Mouse (Mus musculus): ENCODE results near the gene Megf6. TPM values are rescaled to one million over a fixed set of nuclear protein-coding genes. Genes with fewer than 3 reads are reported as not detected.

Gene Megf6
- polyA plus RNA-seq (2011; ENCODE audit: insufficient read length, low read depth, missing spikeins), result 2.3 and 22.7 TPM in 2 replicates

GRCm38 (mm10) chr4:154170506-154171150 is at the start of gene Megf6:
Gene Megf6, plus strand, starts transcription at chr4:154170730.
- Histone ChIP-seq H3K4me1 (ENCODE audit: control insufficient read depth, insufficient read depth, low read length) (no peaks in the 10 kb centered on the region), H3K27ac (ENCODE audit: insufficient read depth, low read length) (no peak within 1 kb of the TSS), H3K4me3 (ENCODE audit: insufficient read depth, low read length) (peak within 1 kb of the TSS; percentile 37)
- TF ChIP-seq CTCF (IDR thresholded peaks at IDR 0.05; ENCODE audit: borderline replicate concordance, insufficient read depth, low read length), result no peak
- TF ChIP-seq POLR2A (IDR thresholded peaks at IDR 0.05; ENCODE audit: low read depth, low read length), result no peak

DNA sequence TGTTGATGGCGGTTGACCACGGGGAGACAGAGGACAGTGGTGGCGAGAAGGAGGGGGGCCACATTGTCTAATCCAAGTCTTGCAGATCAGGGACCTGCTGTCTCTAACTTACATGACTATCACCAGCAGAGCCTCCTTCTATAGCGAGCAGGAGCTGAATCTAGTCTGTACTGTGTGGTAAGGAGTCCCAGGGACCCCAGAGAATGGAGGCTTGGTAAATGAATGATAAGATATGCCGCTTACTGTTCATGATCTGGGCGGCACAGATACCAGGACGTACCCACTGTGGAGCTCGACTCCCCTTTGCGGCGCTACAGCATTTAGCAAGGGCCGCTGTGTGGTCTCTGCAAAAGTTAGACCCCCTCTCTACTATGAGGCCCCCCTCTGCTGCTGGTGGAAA is 48.7 kb upstream of the Megf6 start:
- Histone ChIP-seq H3K4me3 (ENCODE audit: insufficient read depth, low read length) (no peak overlapping the region), H3K27ac (ENCODE audit: insufficient read depth, low read length) (no peak overlapping the region), H3K4me1 (ENCODE audit: control insufficient read depth, insufficient read depth, low read length) (no peaks in the 10 kb centered on the region)
- TF ChIP-seq CTCF (IDR thresholded peaks at IDR 0.05; ENCODE audit: borderline replicate concordance, insufficient read depth, low read length) (no peak), POLR2A (IDR thresholded peaks at IDR 0.05; ENCODE audit: low read depth, low read length) (no peak)

GRCm38 (mm10) chr4:154122374-154122773 is 48.2 kb upstream of the Megf6 start:
- TF ChIP-seq POLR2A (IDR thresholded peaks at IDR 0.05; ENCODE audit: low read depth, low read length), result no peak
- no peak for TF ChIP-seq CTCF (IDR thresholded peaks at IDR 0.05; ENCODE audit: borderline replicate concordance, insufficient read depth, low read length)
- Histone ChIP-seq H3K4me1 (ENCODE audit: control insufficient read depth, insufficient read depth, low read length) (no peaks in the 10 kb centered on the region), H3K27ac (ENCODE audit: insufficient read depth, low read length) (no peak overlapping the region), H3K4me3 (ENCODE audit: insufficient read depth, low read length) (no peak overlapping the region)

DNA sequence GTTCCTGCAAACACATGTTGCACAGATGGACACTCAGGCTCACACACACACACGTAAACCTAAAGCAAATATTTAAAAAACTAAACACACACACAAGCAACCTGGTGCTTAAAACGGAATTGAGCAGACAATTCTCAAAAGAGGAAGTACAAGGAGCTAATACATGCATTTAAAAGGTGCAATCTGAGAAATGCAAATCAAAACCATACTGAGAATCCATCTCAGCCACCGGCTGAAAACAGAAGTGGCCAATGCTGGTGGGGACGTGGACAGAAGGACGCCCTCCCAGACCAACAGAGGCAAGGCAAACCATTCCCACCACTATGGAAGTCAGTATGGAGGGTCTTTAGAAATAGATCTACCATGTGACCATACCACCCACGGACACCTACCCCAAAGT is 47.0 kb upstream of the Megf6 start:
- no peak for TF ChIP-seq CTCF (IDR thresholded peaks at IDR 0.05; ENCODE audit: borderline replicate concordance, insufficient read depth, low read length)
- TF ChIP-seq POLR2A (IDR thresholded peaks at IDR 0.05; ENCODE audit: low read depth, low read length), result no peak
- Histone ChIP-seq H3K27ac (ENCODE audit: insufficient read depth, low read length) (no peak overlapping the region), H3K4me1 (ENCODE audit: control insufficient read depth, insufficient read depth, low read length) (no peaks in the 10 kb centered on the region), H3K4me3 (ENCODE audit: insufficient read depth, low read length) (no peak overlapping the region)

- no peaks in the 10 kb centered on the region for H3K4me1 ChIP-seq (ENCODE audit: control insufficient read depth, insufficient read depth, low read length)
- no peak overlapping the region for H3K27ac ChIP-seq (ENCODE audit: insufficient read depth, low read length)
These were observed 45.3 kb upstream of the Megf6 start for GRCm38 (mm10) chr4:154125202-154125601.

GRCm38 (mm10) chr4:154127273-154127672 is 43.3 kb upstream of the Megf6 start:
- H3K4me1 ChIP-seq (ENCODE audit: control insufficient read depth, insufficient read depth, low read length), result no peaks in the 10 kb centered on the region
- H3K4me3 ChIP-seq (ENCODE audit: insufficient read depth, low read length), result no peak overlapping the region
- TF ChIP-seq CTCF (IDR thresholded peaks at IDR 0.05; ENCODE audit: borderline replicate concordance, insufficient read depth, low read length) (no peak), POLR2A (IDR thresholded peaks at IDR 0.05; ENCODE audit: low read depth, low read length) (no peak)
- H3K27ac ChIP-seq (ENCODE audit: insufficient read depth, low read length), result no peak overlapping the region

More at GRCm38 (mm10) chr4:154125202-154125601, 45.3 kb upstream of the Megf6 start:
- no peak overlapping the region for H3K4me3 ChIP-seq (ENCODE audit: insufficient read depth, low read length)
- TF ChIP-seq POLR2A (IDR thresholded peaks at IDR 0.05; ENCODE audit: low read depth, low read length) (no peak), CTCF (IDR thresholded peaks at IDR 0.05; ENCODE audit: borderline replicate concordance, insufficient read depth, low read length) (no peak)

- H3K4me3 ChIP-seq (ENCODE audit: insufficient read depth, low read length), result no peak overlapping the region
- TF ChIP-seq CTCF (IDR thresholded peaks at IDR 0.05; ENCODE audit: borderline replicate concordance, insufficient read depth, low read length) (no peak), POLR2A (IDR thresholded peaks at IDR 0.05; ENCODE audit: low read depth, low read length) (no peak)
- no peak overlapping the region for H3K27ac ChIP-seq (ENCODE audit: insufficient read depth, low read length)
- H3K4me1 ChIP-seq (ENCODE audit: control insufficient read depth, insufficient read depth, low read length), result no peaks in the 10 kb centered on the region
These were observed 40.6 kb upstream of the Megf6 start for GRCm38 (mm10) chr4:154129950-154130349.

GRCm38 (mm10) chr4:154131894-154132293 is 38.6 kb upstream of the Megf6 start:
- Histone ChIP-seq H3K27ac (ENCODE audit: insufficient read depth, low read length) (no peak overlapping the region), H3K4me1 (ENCODE audit: control insufficient read depth, insufficient read depth, low read length) (no peaks in the 10 kb centered on the region), H3K4me3 (ENCODE audit: insufficient read depth, low read length) (no peak overlapping the region)
- TF ChIP-seq CTCF (IDR thresholded peaks at IDR 0.05; ENCODE audit: borderline replicate concordance, insufficient read depth, low read length) (no peak), POLR2A (IDR thresholded peaks at IDR 0.05; ENCODE audit: low read depth, low read length) (no peak)

DNA sequence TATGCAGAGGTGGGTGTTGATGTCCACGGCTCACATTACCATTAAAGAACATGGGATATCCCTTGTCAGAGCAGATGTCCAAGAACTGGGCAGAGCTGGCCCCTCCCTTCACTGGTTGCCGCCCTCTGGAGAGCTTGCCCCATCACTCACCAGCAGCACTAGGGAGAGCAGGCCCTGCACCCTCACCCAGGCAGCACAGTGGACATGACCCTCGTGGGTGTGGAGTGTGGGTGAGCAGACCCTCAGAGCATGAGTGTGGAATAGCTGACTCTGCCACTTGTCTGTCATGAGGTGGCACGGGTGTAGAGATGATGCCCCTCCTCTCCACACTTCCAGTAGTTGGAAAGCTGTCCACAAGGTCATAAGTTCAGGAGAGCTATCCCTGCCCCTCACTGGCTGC is 35.7 kb upstream of the Megf6 start:
- no peaks in the 10 kb centered on the region for H3K4me1 ChIP-seq (ENCODE audit: control insufficient read depth, insufficient read depth, low read length)
- no peak for TF ChIP-seq CTCF (IDR thresholded peaks at IDR 0.05; ENCODE audit: borderline replicate concordance, insufficient read depth, low read length)
- no peak for TF ChIP-seq POLR2A (IDR thresholded peaks at IDR 0.05; ENCODE audit: low read depth, low read length)
- H3K4me3 ChIP-seq (ENCODE audit: insufficient read depth, low read length), result no peak overlapping the region
- H3K27ac ChIP-seq (ENCODE audit: insufficient read depth, low read length), result no peak overlapping the region

- no peaks in the 10 kb centered on the region for H3K4me1 ChIP-seq (ENCODE audit: control insufficient read depth, insufficient read depth, low read length)
- H3K27ac ChIP-seq (ENCODE audit: insufficient read depth, low read length), result no peak overlapping the region
- H3K4me3 ChIP-seq (ENCODE audit: insufficient read depth, low read length), result no peak overlapping the region
- TF ChIP-seq CTCF (IDR thresholded peaks at IDR 0.05; ENCODE audit: borderline replicate concordance, insufficient read depth, low read length), result no peak
- TF ChIP-seq POLR2A (IDR thresholded peaks at IDR 0.05; ENCODE audit: low read depth, low read length), result no peak
These were observed 33.4 kb upstream of the Megf6 start for GRCm38 (mm10) chr4:154137139-154137538.
